Mouse (Mus musculus): Measurements from ENCODE around the gene Cd28. TPM values are rescaled to one million over a fixed set of nuclear protein-coding genes. Genes with fewer than 3 reads are reported as not detected.

Cd28 gene
- polyA plus RNA-seq, 1 experiment from 2014 or later = 0.33 TPM

GRCm38 (mm10) chr1:60803128-60803824 lies 86.7 kb downstream of the Cd28 start:
- no peak overlapping the region for H3K9ac ChIP-seq (ENCODE audit: low read depth, low read length)
- H3K4me2 ChIP-seq (ENCODE audit: low read depth, low read length) = no peak overlapping the region
- no peaks in the 10 kb centered on the region for H3K36me3 ChIP-seq (ENCODE audit: control insufficient read depth, insufficient read depth, low read length)
- H3K27me3 ChIP-seq (replicated peaks; ENCODE audit: control insufficient read depth, insufficient read depth, low read length) = no peaks in the 10 kb centered on the region
- no peak for ATAC-seq
- H3K4me3 ChIP-seq (ENCODE audit: low read length) = no peak overlapping the region
- H3K9me3 ChIP-seq (ENCODE audit: control insufficient read depth, low read length) = no peaks in the 10 kb centered on the region
- no peaks in the 10 kb centered on the region for H3K4me1 ChIP-seq (ENCODE audit: control insufficient read depth, insufficient read depth, low read length)
- 82% methylated on average over 4 of the region's 4 CpGs for WGBS
- no peak overlapping the region for H3K27ac ChIP-seq (ENCODE audit: low read length)

- no peaks in the 10 kb centered on the region for H3K9me3 ChIP-seq (ENCODE audit: control insufficient read depth, low read length)
- ATAC-seq = no peak
- H3K9ac ChIP-seq (ENCODE audit: low read depth, low read length) = no peak overlapping the region
- WGBS = 85% methylated on average over 6 of the region's 6 CpGs
- no peak overlapping the region for H3K27ac ChIP-seq (ENCODE audit: low read length)
- H3K36me3 ChIP-seq (ENCODE audit: control insufficient read depth, insufficient read depth, low read length) = no peaks in the 10 kb centered on the region
- no peak overlapping the region for H3K4me2 ChIP-seq (ENCODE audit: low read depth, low read length)
- H3K27me3 ChIP-seq (replicated peaks; ENCODE audit: control insufficient read depth, insufficient read depth, low read length) = no peaks in the 10 kb centered on the region
- H3K4me3 ChIP-seq (ENCODE audit: low read length) = no peak overlapping the region
- H3K4me1 ChIP-seq (ENCODE audit: control insufficient read depth, insufficient read depth, low read length) = no peaks in the 10 kb centered on the region
Observed at GRCm38 (mm10) chr1:60803825-60804696, 87.5 kb downstream of the Cd28 start.

- Histone ChIP-seq H3K36me3 (ENCODE audit: control insufficient read depth, insufficient read depth, low read length) (no peaks in the 10 kb centered on the region), H3K4me2 (ENCODE audit: low read depth, low read length) (no peak overlapping the region), H3K27me3 (replicated peaks; ENCODE audit: control insufficient read depth, insufficient read depth, low read length) (no peaks in the 10 kb centered on the region), H3K27ac (ENCODE audit: low read length) (no peak overlapping the region), H3K4me3 (ENCODE audit: low read length) (no peak overlapping the region), H3K4me1 (ENCODE audit: control insufficient read depth, insufficient read depth, low read length) (no peaks in the 10 kb centered on the region), H3K9me3 (ENCODE audit: control insufficient read depth, low read length) (no peaks in the 10 kb centered on the region), H3K9ac (ENCODE audit: low read depth, low read length) (no peak overlapping the region)
- WGBS = 75% methylated on average over 1 of the region's 1 CpGs
- ATAC-seq = no peak
Observed at GRCm38 (mm10) chr1:60805178-60805577, 88.6 kb downstream of the Cd28 start.

- H3K27ac ChIP-seq (ENCODE audit: low read length) = no peak overlapping the region
- H3K27me3 ChIP-seq (replicated peaks; ENCODE audit: control insufficient read depth, insufficient read depth, low read length) = no peaks in the 10 kb centered on the region
- H3K4me2 ChIP-seq (ENCODE audit: low read depth, low read length) = no peak overlapping the region
- H3K4me1 ChIP-seq (ENCODE audit: control insufficient read depth, insufficient read depth, low read length) = no peaks in the 10 kb centered on the region
- no peak for ATAC-seq
- no peak overlapping the region for H3K4me3 ChIP-seq (ENCODE audit: low read length)
- H3K36me3 ChIP-seq (ENCODE audit: control insufficient read depth, insufficient read depth, low read length) = no peaks in the 10 kb centered on the region
- no peaks in the 10 kb centered on the region for H3K9me3 ChIP-seq (ENCODE audit: control insufficient read depth, low read length)
- no peak overlapping the region for H3K9ac ChIP-seq (ENCODE audit: low read depth, low read length)
- WGBS = 98% methylated on average over 1 of the region's 1 CpGs
Observed at GRCm38 (mm10) chr1:60807748-60808147, 91.1 kb downstream of the Cd28 start.

DNA sequence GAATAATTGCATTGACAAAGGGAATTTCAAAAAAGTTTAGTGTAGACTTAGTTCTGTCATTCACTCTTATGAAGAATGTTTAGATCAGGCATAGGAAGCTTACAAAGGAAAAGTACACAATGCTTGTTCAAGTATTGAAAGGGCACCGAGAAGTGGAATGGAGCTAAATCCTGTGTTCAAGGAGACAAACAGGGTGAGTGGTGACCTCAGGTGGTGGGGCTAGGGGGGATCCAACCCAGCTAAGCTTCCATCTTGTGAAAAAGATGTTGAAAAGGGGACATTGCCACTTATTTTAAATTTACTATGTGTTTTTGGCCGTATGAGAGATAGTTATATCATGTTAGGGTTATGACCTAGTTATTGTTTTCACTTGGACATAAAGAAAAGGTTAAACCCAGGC lies 91.9 kb downstream of the Cd28 start:
- Histone ChIP-seq H3K4me1 (ENCODE audit: control insufficient read depth, insufficient read depth, low read length) (no peaks in the 10 kb centered on the region), H3K4me3 (ENCODE audit: low read length) (no peak overlapping the region), H3K27ac (ENCODE audit: low read length) (no peak overlapping the region), H3K4me2 (ENCODE audit: low read depth, low read length) (no peak overlapping the region), H3K9me3 (ENCODE audit: control insufficient read depth, low read length) (no peaks in the 10 kb centered on the region), H3K27me3 (replicated peaks; ENCODE audit: control insufficient read depth, insufficient read depth, low read length) (no peaks in the 10 kb centered on the region), H3K36me3 (ENCODE audit: control insufficient read depth, insufficient read depth, low read length) (no peaks in the 10 kb centered on the region), H3K9ac (ENCODE audit: low read depth, low read length) (no peak overlapping the region)
- ATAC-seq = no peak
- WGBS = 87% methylated on average over 2 of the region's 2 CpGs

DNA sequence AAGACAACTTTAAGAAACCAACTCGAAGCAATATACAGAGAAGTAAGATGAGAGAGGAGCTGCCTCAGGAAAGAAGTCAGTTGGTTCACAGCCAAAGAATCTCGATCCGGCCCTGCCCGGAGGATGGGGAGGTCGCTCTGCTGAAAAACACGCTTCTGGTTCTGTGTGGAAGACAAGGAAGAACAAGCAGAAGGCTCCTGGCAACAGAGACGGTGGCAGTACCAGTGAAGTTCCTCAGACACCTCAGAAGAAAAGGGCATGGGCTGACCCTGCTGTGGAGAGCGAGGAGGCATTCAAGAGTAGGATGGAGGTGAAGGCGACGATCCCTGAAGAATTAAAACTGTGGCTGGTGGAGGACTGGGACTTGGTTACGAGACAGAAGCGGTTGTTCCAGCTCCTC lies 92.6 kb downstream of the Cd28 start:
- no peak overlapping the region for H3K4me3 ChIP-seq (ENCODE audit: low read length)
- no peak overlapping the region for H3K9ac ChIP-seq (ENCODE audit: low read depth, low read length)
- no peak overlapping the region for H3K4me2 ChIP-seq (ENCODE audit: low read depth, low read length)
- 78% methylated on average over 12 of the region's 12 CpGs for WGBS
- no peaks in the 10 kb centered on the region for H3K9me3 ChIP-seq (ENCODE audit: control insufficient read depth, low read length)
- H3K27me3 ChIP-seq (replicated peaks; ENCODE audit: control insufficient read depth, insufficient read depth, low read length) = no peaks in the 10 kb centered on the region
- no peak for ATAC-seq
- H3K27ac ChIP-seq (ENCODE audit: low read length) = no peak overlapping the region
- no peaks in the 10 kb centered on the region for H3K4me1 ChIP-seq (ENCODE audit: control insufficient read depth, insufficient read depth, low read length)
- H3K36me3 ChIP-seq (ENCODE audit: control insufficient read depth, insufficient read depth, low read length) = no peaks in the 10 kb centered on the region

DNA sequence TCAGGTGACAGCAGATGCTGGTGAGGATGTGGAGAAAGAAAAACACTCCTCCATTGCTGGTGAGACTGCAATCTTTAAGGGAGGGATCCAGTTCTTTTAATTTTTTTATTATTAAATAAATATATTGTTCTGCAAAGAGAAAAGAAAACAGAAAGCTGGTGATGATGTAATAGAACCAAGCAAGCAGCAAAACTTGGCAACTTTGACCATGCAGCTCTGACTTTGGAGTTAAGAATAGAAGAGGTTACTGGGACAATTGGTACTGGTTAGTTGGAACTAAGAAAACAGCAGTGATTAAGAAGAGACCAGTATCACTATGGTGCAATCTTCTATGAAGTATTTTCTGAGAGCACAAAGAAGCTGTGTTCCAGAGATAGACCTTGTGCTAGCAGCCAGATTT lies 94.2 kb downstream of the Cd28 start:
- H3K27ac ChIP-seq (ENCODE audit: low read length) = no peak overlapping the region
- no peak overlapping the region for H3K4me2 ChIP-seq (ENCODE audit: low read depth, low read length)
- H3K9ac ChIP-seq (ENCODE audit: low read depth, low read length) = no peak overlapping the region
- H3K36me3 ChIP-seq (ENCODE audit: control insufficient read depth, insufficient read depth, low read length) = no peaks in the 10 kb centered on the region
- H3K9me3 ChIP-seq (ENCODE audit: control insufficient read depth, low read length) = no peaks in the 10 kb centered on the region
- ATAC-seq = no peak
- H3K27me3 ChIP-seq (replicated peaks; ENCODE audit: control insufficient read depth, insufficient read depth, low read length) = no peaks in the 10 kb centered on the region
- H3K4me1 ChIP-seq (ENCODE audit: control insufficient read depth, insufficient read depth, low read length) = no peaks in the 10 kb centered on the region
- H3K4me3 ChIP-seq (ENCODE audit: low read length) = no peak overlapping the region

- Histone ChIP-seq H3K27me3 (replicated peaks; ENCODE audit: control insufficient read depth, insufficient read depth, low read length) (no peaks in the 10 kb centered on the region), H3K9me3 (ENCODE audit: control insufficient read depth, low read length) (no peaks in the 10 kb centered on the region), H3K9ac (ENCODE audit: low read depth, low read length) (no peak overlapping the region), H3K4me3 (ENCODE audit: low read length) (no peak overlapping the region), H3K4me1 (ENCODE audit: control insufficient read depth, insufficient read depth, low read length) (no peaks in the 10 kb centered on the region), H3K27ac (ENCODE audit: low read length) (no peak overlapping the region), H3K4me2 (ENCODE audit: low read depth, low read length) (no peak overlapping the region), H3K36me3 (ENCODE audit: control insufficient read depth, insufficient read depth, low read length) (no peaks in the 10 kb centered on the region)
- no peak for ATAC-seq
- WGBS = 81% methylated on average over 1 of the region's 1 CpGs
Observed at GRCm38 (mm10) chr1:60811998-60812397, 95.4 kb downstream of the Cd28 start.

DNA sequence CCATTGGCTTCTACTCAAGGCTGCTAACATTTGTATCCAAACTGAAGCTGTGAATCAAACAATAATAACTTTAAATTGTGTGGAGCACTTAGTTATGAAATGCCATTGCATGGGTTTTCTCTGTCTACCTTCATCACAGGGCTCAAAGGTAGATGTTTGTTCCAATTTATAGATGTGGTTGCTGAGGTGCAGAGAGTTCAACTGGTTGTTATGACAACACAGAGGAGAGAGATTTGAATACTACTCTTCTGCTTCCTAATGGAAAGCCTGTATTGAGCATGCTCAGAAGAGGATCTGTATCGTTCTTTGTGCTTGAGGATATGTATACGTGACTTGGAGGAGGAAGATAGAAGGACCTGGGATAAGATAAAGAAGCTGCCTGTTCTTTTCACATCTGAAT lies 96.8 kb downstream of the Cd28 start:
- 81% methylated on average over 2 of the region's 2 CpGs for WGBS
- H3K27ac ChIP-seq (ENCODE audit: low read length) = no peak overlapping the region
- H3K4me2 ChIP-seq (ENCODE audit: low read depth, low read length) = no peak overlapping the region
- no peak for ATAC-seq
- H3K9ac ChIP-seq (ENCODE audit: low read depth, low read length) = no peak overlapping the region
- H3K9me3 ChIP-seq (ENCODE audit: control insufficient read depth, low read length) = no peaks in the 10 kb centered on the region
- H3K4me3 ChIP-seq (ENCODE audit: low read length) = no peak overlapping the region
- no peaks in the 10 kb centered on the region for H3K36me3 ChIP-seq (ENCODE audit: control insufficient read depth, insufficient read depth, low read length)
- no peaks in the 10 kb centered on the region for H3K27me3 ChIP-seq (replicated peaks; ENCODE audit: control insufficient read depth, insufficient read depth, low read length)
- H3K4me1 ChIP-seq (ENCODE audit: control insufficient read depth, insufficient read depth, low read length) = no peaks in the 10 kb centered on the region

Data from intestine, embryonic 16.5 days (tissue).